Comparison of ENCODE assay signal across 10 mouse cellular contexts in the genomic region with DNA sequence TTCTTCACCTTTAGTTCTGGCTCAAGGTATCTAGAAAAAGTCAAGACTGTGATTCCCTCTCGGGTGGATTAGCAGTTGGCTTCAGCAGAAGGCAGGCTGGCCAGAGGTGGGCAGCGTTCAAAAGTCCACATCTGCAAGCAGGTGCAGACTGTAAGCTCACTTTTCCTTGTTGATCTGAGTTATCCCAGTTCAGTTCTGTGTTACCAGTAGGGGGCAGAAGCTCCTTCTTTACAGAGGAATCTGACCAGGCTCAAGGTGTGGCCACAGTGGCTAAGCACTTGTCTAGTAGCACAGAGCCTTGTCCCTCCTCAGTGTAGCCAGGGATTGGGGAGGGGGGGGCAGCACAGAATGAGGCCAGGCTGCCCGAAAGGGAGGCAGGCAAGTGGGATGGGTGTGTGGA. TPM values are rescaled to one million over a fixed set of nuclear protein-coding genes. Genes with fewer than 3 reads are reported as not detected.
DNase-seq lines count a peak whose midpoint lies in the region; ATAC-seq and TF ChIP-seq lines count a peak whose summit lies in the region.
"Had no signal": no experiment of that assay in that cellular context is flagged by ENCODE, and none has a peak within 500 bp of the region (broad histone marks: within the 10 kb centered on the region; RNA-seq: fewer than 3 reads in every experiment).

No protein-coding gene starts in this region.

- peaks cover 8% of the 10 kb centered on the region for H3K4me1 ChIP-seq in G1E (ENCODE audit: insufficient read depth, low read depth, low read length)
- H3K4me1 ChIP-seq: lung, embryonic 15.5 days had no signal

- intact Hi-C loops in heart, postnatal 10 days (cut with DNase I) = loop anchor here (2.0 kb wide), 1 partner anchor 28 kb away; no protein-coding TSS in a partner anchor

- H3K9me3 ChIP-seq in G1E (replicated peaks) = no peaks in the 10 kb centered on the region
- H3K9me3 ChIP-seq: embryonic facial prominence, embryonic 13.5 days; lung, embryonic 15.5 days had no signal

- peak; percentile 83 for TF ChIP-seq CTCF in layer of hippocampus, adult 2 months (conservative IDR thresholded peaks at IDR 0.05)
- 0 out of 2 replicates have a peak, but pooled peaks have one; percentile 13 for TF ChIP-seq CTCF in G1E (IDR thresholded peaks at IDR 0.05; ENCODE audit: low read depth, low read length)

- H3K4me3 ChIP-seq in layer of hippocampus, adult 2 months = no peak overlapping the region
- H3K4me3 ChIP-seq in G1E (ENCODE audit: low read depth, low read length) = no peak overlapping the region
- H3K4me3 ChIP-seq: embryonic facial prominence, embryonic 13.5 days; lung, embryonic 15.5 days had no signal

- H3K36me3 ChIP-seq in G1E (replicated peaks) = peaks cover 98% of the 10 kb centered on the region

- no peaks in the 10 kb centered on the region for H3K27me3 ChIP-seq in G1E (ENCODE audit: insufficient read depth, low read length)
- H3K27me3 ChIP-seq: embryonic facial prominence, embryonic 13.5 days; lung, embryonic 15.5 days had no signal

- peak; percentile 58 to 63 for DNase-seq in layer of hippocampus, adult 2 months (ENCODE audit: low spot score in 2 of 2)
- DNase-seq in layer of hippocampus, postnatal 14 days (ENCODE audit: low spot score in 2 of 2) = no peak
- DNase-seq in G1E (ENCODE audit: low spot score) = peak; percentile 45
- DNase-seq in cerebellum, adult 11-12 months = peak; percentile 76
- DNase-seq in heart, postnatal 10 days = peak; percentile 80 to 83
- DNase-seq in large intestine, adult 2 months (ENCODE audit: low read depth, low spot score) = peak; percentile 61
- DNase-seq in ovary, postnatal 36 days (ENCODE audit: low spot score) = no peak

- 20% methylated on average over 3 of the region's 3 CpGs for WGBS in large intestine, adult 2 months

- no peak for ATAC-seq in G1E (ENCODE audit: extremely low read depth, insufficient number of reproducible peaks, low FRiP score, poor library complexity, severe bottlenecking)
- ATAC-seq in monocyte, adult 5-6 weeks (replicated peaks; ENCODE audit: insufficient number of reproducible peaks, low FRiP score, low TSS enrichment, poor library complexity, severe bottlenecking) = peak; percentile 52; the same call in 1 of the 2 replicates

- H3K27ac ChIP-seq in layer of hippocampus, adult 2 months = no peak overlapping the region
- H3K27ac ChIP-seq: embryonic facial prominence, embryonic 13.5 days; lung, embryonic 15.5 days had no signal

RNA-seq across cellular contexts. Expression of gene Sh2b3, which starts 22.4 kb away (rescaled TPM):
- total RNA-seq in layer of hippocampus, adult 2 months (2021) = 10 to 100 TPM; 19.9 to 21.6 TPM
- total RNA-seq in layer of hippocampus, postnatal 14 days (2021) = 10 to 100 TPM; 18.5 to 18.7 TPM
- total RNA-seq in G1E (2014; fragmentation: Nextera tagmentation) = 20.4 and 25.7 TPM in 2 replicates
- 16.3 and 20.3 TPM in 2 replicates for total RNA-seq in G1E (2017)
- polyA plus RNA-seq in G1E (2012) = 122 and 186 TPM in 2 replicates
- total RNA-seq in heart, postnatal 10 days (2021) = 10 to 100 TPM; 38.2 to 38.7 TPM
- 12.1 and 17.3 TPM in 2 replicates for polyA plus RNA-seq in large intestine, adult 2 months (2012; rRNA removed)
- total RNA-seq in monocyte, adult 5-6 weeks (2017) = 37.3 to 51.6 TPM (median 46.2 TPM) in 3 replicates

RNA-seq across cellular contexts. Expression of gene Pheta1, which starts 33.7 kb away (rescaled TPM):
- total RNA-seq in layer of hippocampus, adult 2 months (2021) = 1 to 10 TPM; 8.3 to 8.8 TPM
- total RNA-seq in layer of hippocampus, postnatal 14 days (2021) = 10 to 100 TPM; 10.3 to 12.4 TPM
- total RNA-seq in G1E (2014; fragmentation: Nextera tagmentation) (0.92 and 2.6 TPM in 2 replicates), G1E (2017) (2.5 and 2.6 TPM in 2 replicates)
- polyA plus RNA-seq in G1E (2012) = 13.3 and 17.6 TPM in 2 replicates
- 10 to 100 TPM; 13.3 to 15.2 TPM for total RNA-seq in heart, postnatal 10 days (2021)
- 67.6 and 116 TPM in 2 replicates for polyA plus RNA-seq in large intestine, adult 2 months (2012; rRNA removed)
- total RNA-seq in monocyte, adult 5-6 weeks (2017) = 1.6 to 2.0 TPM (median 1.6 TPM) in 3 replicates

Comparison
In these comparisons a context has a peak if more than half of its experiments do, and no peak if none do; other contexts are left out.
1. DNase-seq: peak in layer of hippocampus, adult 2 months (2 of 2), G1E (single experiment), cerebellum, adult 11-12 months (single experiment), heart, postnatal 10 days (2 of 2) and large intestine, adult 2 months (single experiment); none in layer of hippocampus, postnatal 14 days (0 of 2) and ovary, postnatal 36 days (single experiment).